Mouse (Mus musculus): ENCODE measurements around the gene Ldah. TPM values are rescaled to one million over a fixed set of nuclear protein-coding genes. Genes with fewer than 3 reads are reported as not detected.

Ldah gene
- polyA plus RNA-seq, 1 experiment from 2014 or later: 70.1 TPM

DNA sequence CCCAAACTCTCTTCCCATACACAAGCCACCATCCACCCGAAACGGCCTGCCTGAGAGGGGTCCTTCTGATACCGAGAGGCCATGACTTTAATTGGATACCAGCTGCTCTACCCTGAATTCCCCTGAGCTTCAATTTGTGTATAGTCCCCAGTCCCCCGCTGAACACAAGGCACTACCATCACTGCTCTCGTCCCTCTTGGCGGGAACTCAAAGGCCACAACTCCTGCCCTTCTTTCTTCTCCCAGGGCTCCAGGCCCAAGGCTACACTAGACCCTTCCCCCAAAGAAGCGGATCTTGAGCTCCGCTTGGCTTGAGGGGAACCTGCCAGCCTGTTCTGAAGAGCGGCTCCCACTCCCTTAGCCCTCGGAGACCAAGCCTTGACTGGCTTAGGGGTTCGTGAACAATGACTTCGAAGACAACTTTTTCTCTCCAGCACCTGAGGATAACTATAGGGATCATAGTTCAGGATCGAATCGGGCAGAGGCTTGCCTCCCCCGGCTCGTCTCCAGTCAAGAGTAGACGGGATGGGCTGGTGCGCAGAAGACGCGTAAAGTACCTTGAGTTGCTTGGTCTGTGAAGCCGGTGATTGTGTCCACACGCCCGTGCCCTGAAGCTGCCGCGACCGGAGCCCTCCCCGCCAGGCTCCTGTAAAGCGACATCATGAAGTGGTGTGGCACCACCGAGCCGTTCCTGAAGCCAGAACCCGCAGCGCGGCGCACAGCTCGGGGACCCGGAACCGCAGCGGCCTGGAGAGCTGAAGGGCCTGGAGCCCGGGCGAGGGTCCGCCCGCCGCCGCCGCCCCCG lies 93.3 kb downstream of the Ldah start:
- ATAC-seq (ENCODE audit: low FRiP score): peak; percentile 24; the same call in 1 of the 2 replicates
- 3% methylated on average over 46 of the region's 46 CpGs for WGBS
- peaks cover 35% of the 10 kb centered on the region for H3K4me1 ChIP-seq

GRCm38 (mm10) chr12:8301841-8302431 lies 94.0 kb downstream of the Ldah start, which contains the start of gene Gdf7:
Gene Gdf7, minus strand, starts transcription at chr12:8301954.
- no peaks in the 10 kb centered on the region for H3K36me3 ChIP-seq
- H3K4me1 ChIP-seq: peaks cover 37% of the 10 kb centered on the region
- H3K4me2 ChIP-seq: peak within 1 kb of the TSS; percentile 85
- ATAC-seq (ENCODE audit: low FRiP score): peak; percentile 42; the same call in 1 of the 2 replicates
- peak within 1 kb of the TSS; percentile 47 for H3K9ac ChIP-seq (replicated peaks)
- H3K27ac ChIP-seq (replicated peaks): no peak within 1 kb of the TSS
- WGBS: under 1% methylated on average over 51 of the region's 53 CpGs
- H3K4me3 ChIP-seq (replicated peaks): peak within 1 kb of the TSS; percentile 44
- peaks cover 94% of the 10 kb centered on the region for H3K27me3 ChIP-seq (replicated peaks)
- H3K9me3 ChIP-seq (replicated peaks): no peaks in the 10 kb centered on the region

More for the DNA sequence above, 93.3 kb downstream of the Ldah start:
- peaks cover 96% of the 10 kb centered on the region for H3K27me3 ChIP-seq (replicated peaks)
- H3K27ac ChIP-seq (replicated peaks): no peak overlapping the region
- peak overlapping the region; percentile 47 for H3K9ac ChIP-seq (replicated peaks)
- no peaks in the 10 kb centered on the region for H3K9me3 ChIP-seq (replicated peaks)
- peak overlapping the region; percentile 44 for H3K4me3 ChIP-seq (replicated peaks)
- no peaks in the 10 kb centered on the region for H3K36me3 ChIP-seq
- H3K4me2 ChIP-seq: peak overlapping the region; percentile 85

DNA sequence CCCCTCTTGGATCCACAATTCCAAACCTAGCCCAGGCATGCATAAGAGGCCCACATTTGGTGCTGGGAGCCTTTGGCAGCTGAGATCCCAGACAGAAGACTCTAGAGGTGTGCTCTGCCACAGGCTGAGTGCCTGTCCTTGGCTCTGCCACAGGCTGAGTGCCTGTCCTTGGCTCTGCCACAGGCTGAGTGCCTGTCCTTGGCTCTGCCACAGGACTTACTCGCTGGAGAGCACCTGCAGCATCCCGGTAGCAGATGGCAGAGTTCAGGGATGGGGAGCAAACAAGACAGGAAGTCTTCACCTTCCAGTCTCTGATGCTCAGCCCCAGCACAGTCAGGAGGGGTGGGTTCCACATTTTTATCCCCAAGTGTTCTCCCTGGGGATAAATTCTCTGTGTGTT lies 97.4 kb downstream of the Ldah start:
- H3K36me3 ChIP-seq: no peaks in the 10 kb centered on the region
- peaks cover 20% of the 10 kb centered on the region for H3K4me1 ChIP-seq
- H3K4me3 ChIP-seq (replicated peaks): no peak overlapping the region
- WGBS: 60% methylated on average over 2 of the region's 2 CpGs
- H3K27me3 ChIP-seq (replicated peaks): peaks cover 66% of the 10 kb centered on the region
- no peaks in the 10 kb centered on the region for H3K9me3 ChIP-seq (replicated peaks)
- no peak overlapping the region for H3K27ac ChIP-seq (replicated peaks)
- H3K9ac ChIP-seq (replicated peaks): no peak overlapping the region
- no peak overlapping the region for H3K4me2 ChIP-seq
- ATAC-seq (ENCODE audit: low FRiP score): no peak

DNA sequence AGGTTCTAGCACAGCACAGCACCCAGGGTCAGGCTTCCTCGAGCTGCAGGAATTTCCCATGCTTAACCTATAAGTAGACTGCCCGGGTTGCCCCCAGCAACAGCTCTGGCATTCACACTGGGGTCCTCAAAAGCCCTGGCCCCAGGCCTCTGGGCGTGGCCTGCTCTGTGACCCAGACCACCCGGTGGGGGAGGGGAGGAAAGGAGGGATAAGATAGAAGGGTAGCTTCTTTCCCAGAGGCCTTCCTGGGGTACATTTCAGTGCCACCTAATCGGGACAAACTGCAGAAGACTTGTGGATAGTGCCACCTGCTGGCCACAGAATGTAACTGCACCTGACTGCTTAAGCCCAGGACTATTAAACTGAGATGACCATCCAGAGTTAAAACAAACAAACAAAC lies 98.5 kb downstream of the Ldah start:
- Histone ChIP-seq H3K4me2 (no peak overlapping the region), H3K4me1 (peaks cover 16% of the 10 kb centered on the region), H3K27me3 (replicated peaks) (peaks cover 63% of the 10 kb centered on the region), H3K4me3 (replicated peaks) (no peak overlapping the region), H3K9me3 (replicated peaks) (no peaks in the 10 kb centered on the region), H3K36me3 (no peaks in the 10 kb centered on the region), H3K27ac (replicated peaks) (no peak overlapping the region), H3K9ac (replicated peaks) (no peak overlapping the region)
- 5% methylated on average over 5 of the region's 5 CpGs for WGBS
- peak; percentile 38; the same call in 1 of the 2 replicates for ATAC-seq (ENCODE audit: low FRiP score)

- H3K9ac ChIP-seq (replicated peaks): no peak overlapping the region
- peaks cover 62% of the 10 kb centered on the region for H3K27me3 ChIP-seq (replicated peaks)
- no peak overlapping the region for H3K4me2 ChIP-seq
- no peak overlapping the region for H3K4me3 ChIP-seq (replicated peaks)
- H3K36me3 ChIP-seq: no peaks in the 10 kb centered on the region
- H3K9me3 ChIP-seq (replicated peaks): no peaks in the 10 kb centered on the region
- 56% methylated on average over 1 of the region's 1 CpGs for WGBS
- no peak for ATAC-seq (ENCODE audit: low FRiP score)
- peaks cover 11% of the 10 kb centered on the region for H3K4me1 ChIP-seq
- no peak overlapping the region for H3K27ac ChIP-seq (replicated peaks)
Observed at GRCm38 (mm10) chr12:8306910-8307309, 99.0 kb downstream of the Ldah start.

DNA sequence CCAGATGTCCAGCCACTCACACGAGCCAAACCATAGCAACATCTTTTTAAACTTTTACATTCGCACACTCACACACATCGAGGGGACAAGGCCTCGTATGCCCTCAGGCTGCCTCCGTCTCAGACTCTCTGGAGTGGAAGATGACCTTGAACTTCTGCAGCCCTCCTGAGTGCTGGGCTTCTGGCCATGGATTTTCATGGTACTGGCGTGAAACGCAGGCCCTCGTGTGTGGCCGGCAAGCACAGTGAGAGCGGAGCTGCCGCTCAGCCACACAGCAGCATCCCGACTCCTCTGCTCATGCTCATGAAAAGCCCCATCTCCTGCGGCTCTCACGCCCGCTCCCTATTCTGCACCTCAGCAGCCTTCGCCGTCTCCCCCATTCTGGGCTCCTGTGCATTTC lies 103.1 kb downstream of the Ldah start:
- Histone ChIP-seq H3K36me3 (no peaks in the 10 kb centered on the region), H3K4me1 (peaks cover 24% of the 10 kb centered on the region), H3K27me3 (replicated peaks) (peaks cover 23% of the 10 kb centered on the region), H3K4me2 (no peak overlapping the region), H3K4me3 (replicated peaks) (no peak overlapping the region), H3K9ac (replicated peaks) (no peak overlapping the region), H3K9me3 (replicated peaks) (no peaks in the 10 kb centered on the region), H3K27ac (replicated peaks) (no peak overlapping the region)
- no peak for ATAC-seq (ENCODE audit: low FRiP score)
- WGBS: 42% methylated on average over 17 of the region's 17 CpGs

DNA sequence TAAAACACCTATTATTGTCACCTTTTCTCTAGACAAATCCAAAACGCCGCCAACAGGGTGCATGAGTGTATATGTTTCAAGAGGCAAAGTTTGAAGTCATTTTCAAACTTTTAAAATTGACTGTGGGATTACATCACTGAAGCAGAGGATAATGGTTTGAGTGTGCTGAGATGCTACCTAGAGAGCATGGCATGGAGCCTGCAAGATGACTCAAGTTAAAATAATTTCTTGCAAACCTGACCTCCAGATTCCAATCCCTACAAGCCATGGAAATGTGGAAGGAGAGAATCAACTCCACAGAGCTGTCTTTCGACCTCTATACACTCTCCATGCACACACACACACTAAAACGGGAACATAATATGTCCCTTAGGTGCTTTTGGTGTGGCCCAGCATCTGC lies 104.4 kb downstream of the Ldah start:
- no peak for ATAC-seq (ENCODE audit: low FRiP score)
- Histone ChIP-seq H3K27ac (replicated peaks) (no peak overlapping the region), H3K9ac (replicated peaks) (no peak overlapping the region), H3K27me3 (replicated peaks) (peaks cover 18% of the 10 kb centered on the region), H3K4me1 (peaks cover 21% of the 10 kb centered on the region), H3K36me3 (no peaks in the 10 kb centered on the region), H3K9me3 (replicated peaks) (no peaks in the 10 kb centered on the region), H3K4me2 (no peak overlapping the region), H3K4me3 (replicated peaks) (no peak overlapping the region)
- WGBS: 81% methylated on average over 4 of the region's 4 CpGs

GRCm38 (mm10) chr12:8313270-8313771 lies 105.4 kb downstream of the Ldah start, which contains the start of gene Hs1bp3:
Gene Hs1bp3, plus strand, starts transcription at chr12:8313432.
- peak within 1 kb of the TSS; percentile 95 for H3K4me2 ChIP-seq
- peaks cover 21% of the 10 kb centered on the region for H3K4me1 ChIP-seq
- peaks cover 18% of the 10 kb centered on the region for H3K27me3 ChIP-seq (replicated peaks)
- ATAC-seq (ENCODE audit: low FRiP score): peak; percentile 84
- peak within 1 kb of the TSS; percentile 75 for H3K4me3 ChIP-seq (replicated peaks)
- WGBS: under 1% methylated on average over 38 of the region's 38 CpGs
- peak within 1 kb of the TSS; percentile 65 for H3K9ac ChIP-seq (replicated peaks)
- no peaks in the 10 kb centered on the region for H3K9me3 ChIP-seq (replicated peaks)
- peaks cover 8% of the 10 kb centered on the region; the same call in 1 of the 2 replicates for H3K36me3 ChIP-seq
- 0 out of 2 replicates have a peak within 1 kb of the TSS, but pooled peaks have one; percentile 37 for H3K27ac ChIP-seq (replicated peaks)

DNA sequence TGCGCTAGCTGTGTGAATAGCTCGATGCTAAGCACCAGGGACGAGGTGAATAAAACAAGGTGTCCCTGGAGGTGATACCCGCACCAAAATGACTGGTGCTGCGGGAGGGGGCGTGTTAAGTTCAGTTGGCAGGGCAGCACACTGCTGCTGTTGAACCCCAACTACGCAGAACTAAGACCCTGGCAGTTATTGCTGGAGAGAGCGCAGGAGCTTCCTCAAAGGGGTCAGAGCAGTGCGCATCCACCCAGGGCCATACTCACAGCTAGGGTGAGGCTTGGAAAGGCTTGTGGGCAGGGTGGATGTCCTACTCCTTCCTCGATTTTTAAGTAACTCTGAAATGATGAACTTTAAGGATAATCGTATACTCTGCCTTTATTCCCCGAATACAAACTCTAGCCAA lies 105.9 kb downstream of the Ldah start:
- H3K4me3 ChIP-seq (replicated peaks): peak overlapping the region; percentile 75
- peaks cover 18% of the 10 kb centered on the region for H3K27me3 ChIP-seq (replicated peaks)
- peak overlapping the region; percentile 65 for H3K9ac ChIP-seq (replicated peaks)
- H3K4me2 ChIP-seq: peak overlapping the region; percentile 95
- peaks cover 13% of the 10 kb centered on the region for H3K36me3 ChIP-seq
- H3K27ac ChIP-seq (replicated peaks): no peak overlapping the region
- H3K9me3 ChIP-seq (replicated peaks): no peaks in the 10 kb centered on the region
- H3K4me1 ChIP-seq: peaks cover 21% of the 10 kb centered on the region
- peak; percentile 42 for ATAC-seq (ENCODE audit: low FRiP score)
- WGBS: 21% methylated on average over 12 of the region's 12 CpGs

DNA sequence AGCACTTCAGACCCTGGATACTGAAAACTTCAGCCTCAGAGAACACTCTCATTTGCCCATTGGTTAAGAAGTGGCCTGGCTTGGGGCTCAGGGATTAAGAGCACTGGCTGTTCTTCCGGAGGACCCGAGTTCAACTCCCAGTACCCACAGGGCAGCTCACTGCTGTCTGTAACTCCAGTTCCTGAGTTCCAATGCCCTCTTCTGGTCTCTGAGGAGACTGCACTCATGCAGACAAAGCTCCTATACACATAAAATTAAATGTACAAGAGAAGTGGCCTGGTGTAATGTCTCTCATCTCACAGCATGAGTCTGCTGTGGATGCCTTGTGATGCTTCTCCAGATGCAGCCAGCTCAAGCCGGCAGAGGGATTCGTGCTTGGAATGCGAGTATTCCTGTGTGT lies 108.6 kb downstream of the Ldah start:
- Histone ChIP-seq H3K9me3 (replicated peaks) (no peaks in the 10 kb centered on the region), H3K4me2 (no peak overlapping the region), H3K27ac (replicated peaks) (no peak overlapping the region), H3K9ac (replicated peaks) (no peak overlapping the region), H3K4me1 (peaks cover 18% of the 10 kb centered on the region), H3K4me3 (replicated peaks) (no peak overlapping the region), H3K36me3 (peaks cover 28% of the 10 kb centered on the region), H3K27me3 (replicated peaks) (0 out of 2 replicates have a peak, but pooled peaks cover 4% of the 10 kb centered on the region)
- ATAC-seq (ENCODE audit: low FRiP score): no peak
- 78% methylated on average over 5 of the region's 5 CpGs for WGBS

- Histone ChIP-seq H3K4me1 (0 out of 2 replicates have a peak, but pooled peaks cover under 1% of the 10 kb centered on the region), H3K9me3 (replicated peaks) (no peaks in the 10 kb centered on the region), H3K4me3 (replicated peaks) (no peak overlapping the region), H3K27me3 (replicated peaks) (no peaks in the 10 kb centered on the region), H3K4me2 (no peak overlapping the region), H3K36me3 (peaks cover 49% of the 10 kb centered on the region), H3K9ac (replicated peaks) (no peak overlapping the region), H3K27ac (replicated peaks) (no peak overlapping the region)
- 47% methylated on average over 5 of the region's 5 CpGs for WGBS
- ATAC-seq (ENCODE audit: low FRiP score): 0 out of 2 replicates have a peak, but pooled peaks have one; percentile 37
Observed at GRCm38 (mm10) chr12:8320084-8320713, 112.3 kb downstream of the Ldah start.
